Mouse (Mus musculus) myocyte (in vitro differentiated cells): ENCODE measurements around the gene Scgb2b20.
"Not testable (repeated sequence)": the region's sequence is repeated elsewhere in the genome, so short reads cannot be mapped to it uniquely, and the experiment has no call there.

ENCODE experiments used
- CEBPB ChIP-seq: IDR thresholded peaks from 2 replicates; pipeline ENCODE4 v1.6.1; 2011; ENCODE audit warnings: mild to moderate bottlenecking, moderate library complexity; ENCODE audit not compliant: poor library complexity, insufficient read depth, severe bottlenecking
- E2F4 ChIP-seq: IDR thresholded peaks from one replicate; pipeline ENCODE4 v1.6.1; 2011; ENCODE audit warnings: mild to moderate bottlenecking, control low read depth, moderate library complexity; ENCODE audit not compliant: insufficient read depth
- MAX ChIP-seq: IDR thresholded peaks from one replicate; pipeline ENCODE4 v1.6.1; 2011; ENCODE audit warnings: low read depth, mild to moderate bottlenecking, control low read depth
- MYOD1 ChIP-seq, 3 experiments: IDR thresholded peaks; one replicate each; pipeline ENCODE4 v1.6.1; 2011; ENCODE audit warnings: control low read depth in 2 of 3, low read depth in 2 of 3, mild to moderate bottlenecking in 2 of 3, moderate library complexity in 1 of 3; ENCODE audit not compliant: insufficient read length in 2 of 3, control insufficient read depth in 1 of 3
- MYOG ChIP-seq, 3 experiments: IDR thresholded peaks; one replicate each; pipeline ENCODE4 v1.6.1; 2011; ENCODE audit warnings: control low read depth in 2 of 3, low read depth in 2 of 3, mild to moderate bottlenecking in 2 of 3; ENCODE audit not compliant: insufficient read length in 2 of 3, control insufficient read depth in 1 of 3, insufficient read depth in 1 of 3
- POLR2A ChIP-seq: IDR thresholded peaks from one replicate; pipeline ENCODE4 v1.6.1; 2011; ENCODE audit warnings: low read depth, mild to moderate bottlenecking, control low read depth, moderate library complexity; ENCODE audit not compliant: insufficient read length
- POLR2AphosphoS2 ChIP-seq: IDR thresholded peaks from one replicate; pipeline ENCODE4 v1.6.1; 2011; ENCODE audit warnings: low read depth, control low read depth; ENCODE audit not compliant: insufficient read length
- TCF12 ChIP-seq: IDR thresholded peaks from one replicate; pipeline ENCODE4 v1.6.1; 2011; ENCODE audit warnings: mild to moderate bottlenecking, control low read depth; ENCODE audit not compliant: poor library complexity, insufficient read depth, severe bottlenecking
- TCF3 ChIP-seq: IDR thresholded peaks from one replicate; pipeline ENCODE4 v1.6.1; 2011; ENCODE audit warnings: low read depth, control low read depth; ENCODE audit not compliant: insufficient read length
- USF1 ChIP-seq: IDR thresholded peaks from one replicate; pipeline ENCODE4 v1.6.1; 2011; ENCODE audit warnings: low read depth, mild to moderate bottlenecking, control low read depth, moderate library complexity

DNA sequence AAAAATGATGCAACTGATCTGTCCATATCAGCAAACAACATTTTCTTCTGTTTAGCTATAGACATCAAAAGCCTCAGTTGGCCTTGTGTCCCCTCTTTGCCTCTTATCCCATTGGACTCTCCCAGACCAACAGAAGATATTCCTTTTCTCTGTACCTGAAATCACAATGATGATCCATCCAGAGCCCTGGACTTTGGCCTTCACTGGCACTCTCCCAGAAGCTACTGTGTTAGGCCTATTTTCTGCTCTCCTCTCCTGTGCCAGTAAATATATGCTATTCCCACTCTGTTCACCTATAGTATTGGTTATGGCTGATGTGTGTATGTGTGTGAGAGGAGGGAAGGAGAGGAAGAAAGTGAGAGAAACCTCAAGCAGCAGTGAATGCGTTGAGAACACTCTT lies 43.6 kb upstream of the Scgb2b20 start:
- TF ChIP-seq POLR2A; MAX; POLR2AphosphoS2; USF1; CEBPB; MYOG (IDR thresholded peaks at IDR 0.05; ENCODE audit: control insufficient read depth in 1 of 3, insufficient read depth in 1 of 3, insufficient read length in 2 of 3, low read depth in 2 of 3); TCF3; MYOD1 (IDR thresholded peaks at IDR 0.05; ENCODE audit: control insufficient read depth in 1 of 3, insufficient read length in 2 of 3, low read depth in 2 of 3); TCF12; E2F4: not testable (repeated sequence)
